8 mouse cellular contexts compared by ENCODE assay signal in the genomic region with DNA sequence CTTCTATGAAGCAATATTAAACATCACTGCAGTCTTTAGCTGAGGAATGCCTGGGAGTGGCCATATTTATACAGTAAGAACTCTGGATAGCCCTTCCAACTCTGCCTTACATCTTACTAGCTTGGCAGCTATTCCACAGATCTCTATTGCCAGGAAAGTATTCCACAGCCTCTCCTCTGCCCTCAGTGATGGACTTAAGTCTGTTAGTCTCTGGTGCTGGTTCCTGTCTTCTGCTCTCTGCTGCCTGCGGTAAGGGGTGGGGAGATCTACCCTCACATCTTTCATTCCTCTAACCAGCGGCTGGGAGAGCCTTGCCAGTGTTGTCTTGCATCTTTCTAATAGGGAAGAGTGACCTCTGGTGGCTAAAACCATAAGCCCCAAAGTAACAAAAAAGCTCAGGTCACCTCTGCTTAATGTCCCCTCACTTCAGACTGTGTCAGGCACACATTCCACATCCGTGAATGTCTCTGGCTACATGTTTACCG. TPM values are rescaled to one million over a fixed set of nuclear protein-coding genes. Genes with fewer than 3 reads are reported as not detected.
DNase-seq lines count a peak whose midpoint lies in the region; ATAC-seq lines count a peak whose summit lies in the region.

No protein-coding gene starts in this region.

- ATAC-seq in inflammation-experienced regulatory T-cells, adult 6 months: peak; percentile 64

- DNase-seq in urinary bladder, postnatal 14 days (ENCODE audit: low spot score): peak; percentile 66
- DNase-seq in urinary bladder, adult 2 months (ENCODE audit: low spot score): no peak
- peak; percentile 63 to 66 for DNase-seq in cerebellum, adult 18-20 months
- peak; percentile 33 to 73 for DNase-seq in frontal cortex, postnatal 36 days (ENCODE audit: low spot score in 2 of 2)
- DNase-seq in left cerebral cortex, postnatal 10 days (ENCODE audit: extremely low spot score in 1 of 2, low spot score in 2 of 2): peak; percentile 24 to 52
- DNase-seq in mesoderm, embryonic 11.5 days (ENCODE audit: low read depth, low spot score): peak; percentile 75
- DNase-seq in thymus, postnatal 14 days: peak; percentile 49

- intact Hi-C loops in left cerebral cortex, postnatal 10 days (cut with DNase I): loop anchor here (5.0 to 10.0 kb wide), 2 partner anchors 358 to 431 kb away; no protein-coding TSS in a partner anchor

RNA-seq across cellular contexts. Expression of gene Rassf8, which starts 46.6 kb away (rescaled TPM):
- polyA plus RNA-seq in urinary bladder, adult 2 months (2012; rRNA removed): 24.0 and 30.0 TPM in 2 replicates
- under 1 TPM in 1 of 3 experiments, not detected in 2; 0.40 TPM for polyA plus RNA-seq in inflammation-experienced regulatory T-cells, adult 6 months (2017; shearing (Covaris generic))
- 10 to 100 TPM; 11.8 to 13.7 TPM for total RNA-seq in left cerebral cortex, postnatal 10 days (2021)

Comparison
In these comparisons a context has a peak if more than half of its experiments do, and no peak if none do; other contexts are left out.
1. RNA of gene Rassf8, which starts 46.6 kb away (polyA plus RNA-seq): 24.0 to 30.0 TPM in urinary bladder, adult 2 months; 0.40 TPM in inflammation-experienced regulatory T-cells, adult 6 months; every median in the first group is over 10 times any median in the second.